Mouse (Mus musculus) MEL (cell line): ENCODE results near the gene Hoxd13. TPM values are rescaled to one million over a fixed set of nuclear protein-coding genes. Genes with fewer than 3 reads are reported as not detected.

Experiments used
- DNase-seq: peaks from one replicate; pipeline ENCODE4 v3.0.0; 2011; ENCODE audit warnings: low read depth, low spot score
- H3K27ac ChIP-seq: 2 replicates; pipeline ENCODE4 v1.5.1; 2012; ENCODE audit warnings: low read depth, mild to moderate bottlenecking, control low read depth, low read length, moderate library complexity; ENCODE audit not compliant: control insufficient read depth
- H3K27me3 ChIP-seq, 2 experiments: fragments of 150-350 bp in 1 of 2; sonication (generic) in 1 of 2; 2 replicates each; pipeline ENCODE4 v1.6.1; 2012; ENCODE audit warnings: low read length in 2 of 2, mild to moderate bottlenecking in 2 of 2, improper control_type of control experiment in 1 of 2, moderate library complexity in 1 of 2; ENCODE audit not compliant: insufficient read depth in 2 of 2, control insufficient read depth in 1 of 2
- H3K36me3 ChIP-seq, 2 experiments: 2 replicates each; pipeline ENCODE4 v1.6.1; 2012 to 2014; ENCODE audit warnings: low read length in 2 of 2, improper control_type of control experiment in 1 of 2, inconsistent platforms in 1 of 2, mild to moderate bottlenecking in 1 of 2; ENCODE audit not compliant: insufficient read depth in 2 of 2, control insufficient read depth in 1 of 2
- H3K4me1 ChIP-seq, 2 experiments: fragments of 150-350 bp in 1 of 2; sonication (generic) in 1 of 2; 2 replicates each; pipeline ENCODE4 v1.6.1; 2012; ENCODE audit warnings: low read length in 2 of 2, improper control_type of control experiment in 1 of 2, mild to moderate bottlenecking in 1 of 2; ENCODE audit not compliant: insufficient read depth in 2 of 2, control insufficient read depth in 1 of 2
- H3K4me3 ChIP-seq, 2 experiments: fragments of 150-350 bp in 1 of 2; sonication (generic) in 1 of 2; 2 replicates each; pipeline ENCODE4 v1.5.1; 2012; ENCODE audit warnings: low read depth in 2 of 2, low read length in 2 of 2, mild to moderate bottlenecking in 2 of 2, moderate library complexity in 2 of 2, control low read depth in 1 of 2, improper control_type of control experiment in 1 of 2; ENCODE audit not compliant: control insufficient read depth in 1 of 2, insufficient read depth in 1 of 2
- H3K79me2 ChIP-seq: 2 replicates; pipeline ENCODE4 v1.6.1; 2012; ENCODE audit warnings: mild to moderate bottlenecking, low read length, moderate library complexity; ENCODE audit not compliant: control insufficient read depth, poor library complexity, insufficient read depth
- H3K9ac ChIP-seq: 2 replicates; pipeline ENCODE4 v1.6.1; 2012; ENCODE audit warnings: low read depth, mild to moderate bottlenecking, control low read depth, low read length, moderate library complexity; ENCODE audit not compliant: control insufficient read depth, poor library complexity, severe bottlenecking
- H3K9me3 ChIP-seq: fragments of 150-350 bp; sonication (generic); replicated peaks from 2 replicates; pipeline ENCODE4 v1.6.1; 2012; ENCODE audit warnings: mild to moderate bottlenecking, low read length, improper control_type of control experiment, moderate library complexity; ENCODE audit not compliant: insufficient read depth
- BHLHE40 ChIP-seq: IDR thresholded peaks from 2 replicates; pipeline ENCODE4 v1.6.1; 2012; ENCODE audit warnings: low read depth, mild to moderate bottlenecking, inconsistent platforms, low read length, improper control_type of control experiment, borderline replicate concordance
- CHD2 ChIP-seq: IDR thresholded peaks from 2 replicates; pipeline ENCODE4 v1.6.1; 2011; ENCODE audit warnings: low read length, improper control_type of control experiment
- CTCF ChIP-seq, 3 experiments: IDR thresholded peaks in 2 of 3; conservative IDR thresholded peaks in 1 of 3; 2 replicates each; pipeline ENCODE4 v1.5.1; 2011 to 2012; ENCODE audit warnings: low read length in 3 of 3, low read depth in 2 of 3, mild to moderate bottlenecking in 2 of 3, improper control_type of control experiment in 1 of 3, inconsistent platforms in 1 of 3, mixed read lengths in 1 of 3, moderate library complexity in 1 of 3; ENCODE audit not compliant: control insufficient read depth in 1 of 3, insufficient read depth in 1 of 3, poor library complexity in 1 of 3, severe bottlenecking in 1 of 3
- EP300 ChIP-seq, 2 experiments: IDR thresholded peaks; 2 replicates each; pipeline ENCODE4 v1.6.1; 2011; ENCODE audit warnings: improper control_type of control experiment in 2 of 2, low read length in 2 of 2, low read depth in 1 of 2, mild to moderate bottlenecking in 1 of 2
- GABPA ChIP-seq: IDR thresholded peaks from 2 replicates; pipeline ENCODE4 v1.6.1; 2012; ENCODE audit warnings: low read depth, mild to moderate bottlenecking, inconsistent platforms, low read length, improper control_type of control experiment, moderate library complexity
- GATA1 ChIP-seq: IDR thresholded peaks from 2 replicates; pipeline ENCODE4 v1.6.1; 2011; ENCODE audit warnings: low read depth, low read length, improper control_type of control experiment
- HCFC1 ChIP-seq: IDR thresholded peaks from 2 replicates; pipeline ENCODE4 v1.6.1; 2012; ENCODE audit warnings: low read depth, mild to moderate bottlenecking, inconsistent platforms, low read length, improper control_type of control experiment, moderate library complexity
- JUND ChIP-seq: IDR thresholded peaks from 2 replicates; pipeline ENCODE4 v1.6.1; 2011; ENCODE audit warnings: low read depth, mild to moderate bottlenecking, improper control_type of control experiment, low read length
- MAFK ChIP-seq: IDR thresholded peaks from 2 replicates; pipeline ENCODE4 v1.6.1; 2011; ENCODE audit warnings: low read depth, mild to moderate bottlenecking, low read length, improper control_type of control experiment, borderline replicate concordance
- MAX ChIP-seq: IDR thresholded peaks from 2 replicates; pipeline ENCODE4 v1.6.1; 2011; ENCODE audit warnings: low read length, improper control_type of control experiment
- MAZ ChIP-seq: IDR thresholded peaks from 2 replicates; pipeline ENCODE4 v1.6.1; 2012; ENCODE audit warnings: low read depth, mild to moderate bottlenecking, inconsistent platforms, low read length, improper control_type of control experiment
- MEF2A ChIP-seq: IDR thresholded peaks from 2 replicates; pipeline ENCODE4 v1.6.1; 2014; ENCODE audit warnings: low read depth, mild to moderate bottlenecking, inconsistent platforms, low read length, improper control_type of control experiment; ENCODE audit not compliant: poor library complexity, insufficient replicate concordance, severe bottlenecking; ENCODE audit errors: extremely low read depth
- MYB ChIP-seq: IDR thresholded peaks from 2 replicates; pipeline ENCODE4 v1.6.1; 2011; ENCODE audit warnings: mild to moderate bottlenecking, low read depth, low read length, improper control_type of control experiment
- NRF1 ChIP-seq: IDR thresholded peaks from 2 replicates; pipeline ENCODE4 v1.6.1; 2014; ENCODE audit warnings: low read depth, mild to moderate bottlenecking, inconsistent platforms, low read length, improper control_type of control experiment, moderate library complexity; ENCODE audit not compliant: poor library complexity, insufficient read depth, severe bottlenecking
- POLR2AphosphoS5 ChIP-seq: IDR thresholded peaks from 2 replicates; pipeline ENCODE4 v1.6.1; 2012; ENCODE audit warnings: low read depth, borderline replicate concordance, mild to moderate bottlenecking, inconsistent platforms, low read length, moderate library complexity, mixed read lengths
- RAD21 ChIP-seq: IDR thresholded peaks from 2 replicates; pipeline ENCODE4 v1.6.1; 2011; ENCODE audit warnings: mild to moderate bottlenecking, low read depth, low read length, improper control_type of control experiment
- RCOR1 ChIP-seq: IDR thresholded peaks from 2 replicates; pipeline ENCODE4 v1.6.1; 2012; ENCODE audit warnings: low read depth, mild to moderate bottlenecking, inconsistent platforms, low read length, improper control_type of control experiment
- SMC3 ChIP-seq: IDR thresholded peaks from 2 replicates; pipeline ENCODE4 v1.6.1; 2011; ENCODE audit warnings: low read depth, low read length, improper control_type of control experiment
- TCF12 ChIP-seq: IDR thresholded peaks from 2 replicates; pipeline ENCODE4 v1.6.1; 2014; ENCODE audit warnings: low read depth, mild to moderate bottlenecking, inconsistent platforms, low read length, improper control_type of control experiment, moderate library complexity
- UBTF ChIP-seq: IDR thresholded peaks from 2 replicates; pipeline ENCODE4 v1.6.1; 2012; ENCODE audit warnings: low read depth, mild to moderate bottlenecking, inconsistent platforms, low read length, improper control_type of control experiment, moderate library complexity, borderline replicate concordance; ENCODE audit not compliant: insufficient read depth
- USF1 ChIP-seq: IDR thresholded peaks from 2 replicates; pipeline ENCODE4 v1.6.1; 2014; ENCODE audit warnings: low read depth, mild to moderate bottlenecking, inconsistent platforms, low read length, improper control_type of control experiment, moderate library complexity
- ZKSCAN1 ChIP-seq: IDR thresholded peaks from 2 replicates; pipeline ENCODE4 v1.6.1; 2012; ENCODE audit warnings: low read depth, mild to moderate bottlenecking, inconsistent platforms, low read length, improper control_type of control experiment, moderate library complexity
- ZMIZ1 ChIP-seq: IDR thresholded peaks from 2 replicates; pipeline ENCODE4 v1.6.1; 2012; ENCODE audit warnings: low read depth, mild to moderate bottlenecking, inconsistent platforms, low read length, improper control_type of control experiment, moderate library complexity
- ZNF384 ChIP-seq: IDR thresholded peaks from 2 replicates; pipeline ENCODE4 v1.6.1; 2012; ENCODE audit warnings: low read depth, mild to moderate bottlenecking, inconsistent platforms, low read length, improper control_type of control experiment
- polyA plus RNA-seq, 2 experiments: library from polyadenylated mRNA; stranded (reverse) in 1 of 2; unstranded in 1 of 2; fragments of >175 nt in 1 of 2; fragments of >200 nt in 1 of 2; gene quantifications; 2 replicates each; pipeline versions ENCODE4 v1.2.1 to v1.2.4; 2012; ENCODE audit warnings: low replicate concordance in 2 of 2, low read depth in 1 of 2; ENCODE audit not compliant: insufficient read length in 2 of 2, insufficient read depth in 1 of 2, missing spikeins in 1 of 2
- total RNA-seq: library from RNA; depleted of rRNA; stranded (reverse); fragments of 300-350 nt; gene quantifications from 2 replicates; pipeline ENCODE4 v1.2.3, GENCODE M21; 2012

Hoxd13 gene
- total and polyA plus RNA-seq, 3 experiments: not detected

DNA sequence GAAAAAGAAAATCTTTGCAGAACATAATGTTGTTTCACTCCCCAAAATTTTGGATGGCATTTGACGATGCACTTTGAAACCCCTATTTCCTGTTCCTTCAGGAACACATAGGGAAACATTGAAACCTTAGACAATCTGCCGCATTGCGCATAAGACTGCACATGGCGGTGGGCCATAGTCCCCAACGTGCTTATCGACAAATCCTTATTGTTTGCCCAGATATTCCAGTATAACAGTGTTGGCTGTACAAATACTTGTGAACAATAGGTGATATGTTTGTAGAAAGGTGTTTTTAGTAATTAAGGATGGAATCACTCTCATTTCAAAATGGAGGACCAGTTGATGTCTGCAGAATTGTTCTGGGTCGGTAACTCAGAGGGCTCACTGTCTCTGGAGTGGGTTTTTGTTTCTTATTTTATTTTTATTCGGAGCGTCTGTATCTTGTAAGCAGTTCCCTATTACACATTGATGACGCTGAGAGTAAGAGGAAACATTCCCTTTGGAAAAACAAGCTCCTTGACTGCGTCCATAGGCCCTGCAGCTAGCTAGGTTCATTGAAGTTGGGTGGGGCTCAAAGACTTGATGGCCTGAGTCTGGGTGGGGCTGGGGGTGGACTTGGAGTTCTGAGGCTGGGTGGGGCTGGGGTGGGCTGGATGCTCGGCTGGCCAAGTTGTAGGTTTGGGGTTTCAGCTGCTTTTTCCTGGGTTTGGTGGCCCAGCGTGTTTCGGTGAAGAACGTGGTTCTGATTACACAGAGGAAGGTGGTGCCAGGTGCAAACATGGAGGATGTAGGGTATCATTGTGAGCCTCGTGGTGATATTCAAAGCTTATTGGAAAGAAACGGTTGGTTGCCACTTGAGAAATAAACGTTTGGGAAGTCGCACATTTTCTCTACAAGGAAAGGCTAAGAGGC is 45.4 kb downstream of the Hoxd13 start:
- no peak overlapping the region for H3K4me3 ChIP-seq
- no peak overlapping the region for H3K27ac ChIP-seq

DNA sequence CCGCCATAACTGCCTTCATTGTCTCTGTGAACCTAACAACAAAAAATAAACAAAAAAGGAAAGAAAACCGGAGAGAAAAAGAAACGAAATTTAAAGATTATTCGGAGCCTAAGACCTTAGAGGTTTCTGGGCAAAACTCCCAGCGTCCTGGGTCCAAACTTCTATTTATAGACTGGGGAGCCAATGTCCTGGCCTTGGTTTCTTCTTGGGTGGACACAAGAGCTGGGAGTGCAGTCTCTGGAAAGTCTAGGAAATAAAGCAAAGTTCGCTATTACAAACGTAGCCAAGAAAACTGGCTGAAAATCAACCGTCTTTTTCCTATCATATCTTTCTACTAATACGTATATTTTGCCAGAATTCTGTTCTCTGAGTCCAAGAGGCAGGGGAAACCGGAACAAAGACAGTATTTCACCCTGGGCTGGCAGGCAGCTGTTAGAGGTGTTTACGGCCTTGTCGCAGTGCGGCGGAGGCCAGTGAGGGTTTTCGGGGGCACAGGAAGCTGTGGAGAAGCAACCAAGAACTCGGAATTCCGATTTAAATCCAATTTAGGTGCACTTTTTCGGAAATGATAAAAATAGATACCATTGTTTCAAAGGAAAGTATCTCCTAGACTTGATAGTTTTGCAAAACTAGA is 46.2 kb downstream of the Hoxd13 start:
- H3K27me3 ChIP-seq: peaks cover 0 to 1% of the 10 kb centered on the region in 2 experiments; a peak in 1 of 4 replicates
- H3K4me1 ChIP-seq: no peaks in the 10 kb centered on the region
- no peak overlapping the region for H3K9ac ChIP-seq
- no peak overlapping the region for H3K27ac ChIP-seq
- TF ChIP-seq EP300 (IDR thresholded peaks at IDR 0.05; ENCODE audit: low read depth in 1 of 2, low read length in 2 of 2): no peak
- TF ChIP-seq JUND: no peak
- no peak for TF ChIP-seq NRF1
- TF ChIP-seq MAFK: no peak
- no peak for TF ChIP-seq RCOR1
- TF ChIP-seq MAX: no peak
- no peak for TF ChIP-seq MYB
- TF ChIP-seq CHD2: no peak
- no peak for TF ChIP-seq USF1
- TF ChIP-seq GABPA: no peak
- no peak for TF ChIP-seq ZKSCAN1
- TF ChIP-seq GATA1: no peak
- TF ChIP-seq TCF12: no peak
- no peak for TF ChIP-seq ZMIZ1
- TF ChIP-seq UBTF: no peak
- TF ChIP-seq BHLHE40: no peak
- TF ChIP-seq HCFC1: no peak
- H3K9me3 ChIP-seq: no peaks in the 10 kb centered on the region
- H3K36me3 ChIP-seq: no peaks in the 10 kb centered on the region
- H3K4me3 ChIP-seq: no peak overlapping the region
- no peaks in the 10 kb centered on the region for H3K79me2 ChIP-seq
- no peak for DNase-seq

More for the DNA sequence above, 45.4 kb downstream of the Hoxd13 start:
- H3K27me3 ChIP-seq: peaks cover 0 to 1% of the 10 kb centered on the region in 2 experiments; a peak in 1 of 4 replicates
- TF ChIP-seq UBTF (no peak), RAD21 (no peak), CHD2 (no peak), SMC3 (no peak), HCFC1 (no peak), MAZ (no peak), POLR2AphosphoS5 (no peak), MYB (no peak), CTCF (IDR thresholded peaks at IDR 0.05 in 2 of 3, conservative IDR thresholded peaks at IDR 0.05 in 1 of 3; ENCODE audit: control insufficient read depth in 1 of 3, insufficient read depth in 1 of 3, low read depth in 2 of 3, low read length in 3 of 3, poor library complexity in 1 of 3, severe bottlenecking in 1 of 3) (no peak), MEF2A (no peak), ZKSCAN1 (no peak), RCOR1 (no peak), ZNF384 (no peak), ZMIZ1 (no peak), MAFK (no peak)
- no peaks in the 10 kb centered on the region for H3K9me3 ChIP-seq
- no peaks in the 10 kb centered on the region for H3K36me3 ChIP-seq
- H3K79me2 ChIP-seq: no peaks in the 10 kb centered on the region
- no peak for DNase-seq
- no peak overlapping the region for H3K9ac ChIP-seq
- H3K4me1 ChIP-seq: no peaks in the 10 kb centered on the region
